Mouse (Mus musculus) myocyte (in vitro differentiated cells): ENCODE data around the gene Cib4. TPM values are rescaled to one million over a fixed set of nuclear protein-coding genes. Genes with fewer than 3 reads are reported as not detected.

Experiments
- H3K27me3 ChIP-seq: one replicate; pipeline ENCODE4 v1.6.1; 2011; ENCODE audit not compliant: control insufficient read depth, insufficient read depth, insufficient read length
- H3K36me3 ChIP-seq: one replicate; pipeline ENCODE4 v1.6.1; 2011; ENCODE audit not compliant: control insufficient read depth, insufficient read depth
- H3K4me2 ChIP-seq: one replicate; pipeline ENCODE4 v1.6.1; 2011; ENCODE audit warnings: low read depth, control low read depth
- H3K4me3 ChIP-seq: one replicate; pipeline ENCODE4 v1.5.1; 2011; ENCODE audit warnings: mild to moderate bottlenecking, control low read depth, moderate library complexity
- H3K79me2 ChIP-seq: one replicate; pipeline ENCODE4 v1.6.1; 2011; ENCODE audit not compliant: control insufficient read depth, insufficient read depth
- H3ac ChIP-seq: one replicate; pipeline ENCODE4 v1.6.1; 2011; ENCODE audit not compliant: control insufficient read depth, insufficient read length
- CEBPB ChIP-seq: IDR thresholded peaks from 2 replicates; pipeline ENCODE4 v1.6.1; 2011; ENCODE audit warnings: mild to moderate bottlenecking, moderate library complexity; ENCODE audit not compliant: poor library complexity, insufficient read depth, severe bottlenecking
- E2F4 ChIP-seq: IDR thresholded peaks from one replicate; pipeline ENCODE4 v1.6.1; 2011; ENCODE audit warnings: mild to moderate bottlenecking, control low read depth, moderate library complexity; ENCODE audit not compliant: insufficient read depth
- MAX ChIP-seq: IDR thresholded peaks from one replicate; pipeline ENCODE4 v1.6.1; 2011; ENCODE audit warnings: low read depth, mild to moderate bottlenecking, control low read depth
- MYOD1 ChIP-seq, 3 experiments: IDR thresholded peaks; one replicate each; pipeline ENCODE4 v1.6.1; 2011; ENCODE audit warnings: control low read depth in 2 of 3, low read depth in 2 of 3, mild to moderate bottlenecking in 2 of 3, moderate library complexity in 1 of 3; ENCODE audit not compliant: insufficient read length in 2 of 3, control insufficient read depth in 1 of 3
- MYOG ChIP-seq, 3 experiments: IDR thresholded peaks; one replicate each; pipeline ENCODE4 v1.6.1; 2011; ENCODE audit warnings: control low read depth in 2 of 3, low read depth in 2 of 3, mild to moderate bottlenecking in 2 of 3; ENCODE audit not compliant: insufficient read length in 2 of 3, control insufficient read depth in 1 of 3, insufficient read depth in 1 of 3
- POLR2A ChIP-seq: IDR thresholded peaks from one replicate; pipeline ENCODE4 v1.6.1; 2011; ENCODE audit warnings: low read depth, mild to moderate bottlenecking, control low read depth, moderate library complexity; ENCODE audit not compliant: insufficient read length
- POLR2AphosphoS2 ChIP-seq: IDR thresholded peaks from one replicate; pipeline ENCODE4 v1.6.1; 2011; ENCODE audit warnings: low read depth, control low read depth; ENCODE audit not compliant: insufficient read length
- REST ChIP-seq: IDR thresholded peaks from one replicate; pipeline ENCODE4 v1.6.1; 2011; ENCODE audit warnings: mild to moderate bottlenecking, control low read depth, moderate library complexity; ENCODE audit not compliant: insufficient read depth, insufficient read length
- SRF ChIP-seq: IDR thresholded peaks from one replicate; pipeline ENCODE4 v1.6.1; 2011; ENCODE audit warnings: low read depth; ENCODE audit not compliant: control insufficient read depth, insufficient read length
- TCF12 ChIP-seq: IDR thresholded peaks from one replicate; pipeline ENCODE4 v1.6.1; 2011; ENCODE audit warnings: mild to moderate bottlenecking, control low read depth; ENCODE audit not compliant: poor library complexity, insufficient read depth, severe bottlenecking
- TCF3 ChIP-seq: IDR thresholded peaks from one replicate; pipeline ENCODE4 v1.6.1; 2011; ENCODE audit warnings: low read depth, control low read depth; ENCODE audit not compliant: insufficient read length
- USF1 ChIP-seq: IDR thresholded peaks from one replicate; pipeline ENCODE4 v1.6.1; 2011; ENCODE audit warnings: low read depth, mild to moderate bottlenecking, control low read depth, moderate library complexity
- polyA plus RNA-seq: library from polyadenylated mRNA; unstranded; fragments of >200 nt; fragmentation: generic; extraction: Trizol; gene quantifications from one replicate; pipeline ENCODE4 v1.2.1, GENCODE M21; 2012; ENCODE audit warnings: missing spikeins

Gene Cib4
- polyA plus RNA-seq, 1 experiment = not detected

GRCm38 (mm10) chr5:30577251-30577650 is 31.6 kb upstream of the Cib4 start:
- Histone ChIP-seq H3K4me2 (no peak overlapping the region), H3K27me3 (peaks cover 46% of the 10 kb centered on the region), H3K36me3 (no peaks in the 10 kb centered on the region), H3K4me3 (no peak overlapping the region), H3K79me2 (no peaks in the 10 kb centered on the region), H3ac (no peak overlapping the region)
- no peak for TF ChIP-seq CEBPB
- TF ChIP-seq MAX = no peak
- no peak for TF ChIP-seq TCF12
- no peak for TF ChIP-seq MYOD1 (IDR thresholded peaks at IDR 0.05; ENCODE audit: control insufficient read depth in 1 of 3, insufficient read length in 2 of 3, low read depth in 2 of 3)
- TF ChIP-seq E2F4 = no peak
- TF ChIP-seq TCF3 = no peak
- TF ChIP-seq REST = no peak
- no peak for TF ChIP-seq USF1

- Histone ChIP-seq H3K27me3 (peaks cover 40% of the 10 kb centered on the region), H3K4me2 (no peak overlapping the region), H3K4me3 (no peak overlapping the region), H3ac (no peak overlapping the region), H3K36me3 (no peaks in the 10 kb centered on the region), H3K79me2 (no peaks in the 10 kb centered on the region)
- TF ChIP-seq USF1 (no peak), SRF (no peak), POLR2A (no peak), MYOG (IDR thresholded peaks at IDR 0.05; ENCODE audit: control insufficient read depth in 1 of 3, insufficient read depth in 1 of 3, insufficient read length in 2 of 3, low read depth in 2 of 3) (no peak), TCF12 (no peak)
Measured at GRCm38 (mm10) chr5:30576233-30576632, 30.6 kb upstream of the Cib4 start.

GRCm38 (mm10) chr5:30574367-30574766 is 28.7 kb upstream of the Cib4 start:
- Histone ChIP-seq H3K79me2 (no peaks in the 10 kb centered on the region), H3K27me3 (peaks cover 29% of the 10 kb centered on the region), H3K4me3 (no peak overlapping the region), H3K36me3 (no peaks in the 10 kb centered on the region), H3ac (no peak overlapping the region), H3K4me2 (no peak overlapping the region)
- TF ChIP-seq SRF (no peak), POLR2A (no peak), TCF3 (no peak), MYOG (IDR thresholded peaks at IDR 0.05; ENCODE audit: control insufficient read depth in 1 of 3, insufficient read depth in 1 of 3, insufficient read length in 2 of 3, low read depth in 2 of 3) (no peak), MYOD1 (IDR thresholded peaks at IDR 0.05; ENCODE audit: control insufficient read depth in 1 of 3, insufficient read length in 2 of 3, low read depth in 2 of 3) (no peak), POLR2AphosphoS2 (no peak), TCF12 (no peak), USF1 (no peak), MAX (no peak), CEBPB (no peak), REST (no peak)

- TF ChIP-seq SRF (no peak), MYOD1 (IDR thresholded peaks at IDR 0.05; ENCODE audit: control insufficient read depth in 1 of 3, insufficient read length in 2 of 3, low read depth in 2 of 3) (no peak), USF1 (no peak), MAX (no peak), TCF12 (no peak), MYOG (IDR thresholded peaks at IDR 0.05; ENCODE audit: control insufficient read depth in 1 of 3, insufficient read depth in 1 of 3, insufficient read length in 2 of 3, low read depth in 2 of 3) (no peak), POLR2A (no peak), REST (no peak), CEBPB (no peak), TCF3 (no peak), E2F4 (no peak), POLR2AphosphoS2 (no peak)
- Histone ChIP-seq H3K27me3 (peaks cover 21% of the 10 kb centered on the region), H3K4me2 (no peak overlapping the region), H3ac (no peak overlapping the region), H3K36me3 (no peaks in the 10 kb centered on the region), H3K4me3 (no peak overlapping the region), H3K79me2 (no peaks in the 10 kb centered on the region)
Measured at GRCm38 (mm10) chr5:30571820-30572219, 26.2 kb upstream of the Cib4 start.

GRCm38 (mm10) chr5:30568479-30568878 is 22.8 kb upstream of the Cib4 start:
- Histone ChIP-seq H3K27me3 (peaks cover 16% of the 10 kb centered on the region), H3K36me3 (no peaks in the 10 kb centered on the region), H3K4me2 (no peak overlapping the region), H3K79me2 (no peaks in the 10 kb centered on the region), H3ac (no peak overlapping the region), H3K4me3 (no peak overlapping the region)
- no peak for TF ChIP-seq MYOG (IDR thresholded peaks at IDR 0.05; ENCODE audit: control insufficient read depth in 1 of 3, insufficient read depth in 1 of 3, insufficient read length in 2 of 3, low read depth in 2 of 3)
- TF ChIP-seq REST = no peak
- TF ChIP-seq POLR2A = no peak
- TF ChIP-seq MAX = no peak
- no peak for TF ChIP-seq USF1
- no peak for TF ChIP-seq SRF
- no peak for TF ChIP-seq POLR2AphosphoS2
- TF ChIP-seq MYOD1 (IDR thresholded peaks at IDR 0.05; ENCODE audit: control insufficient read depth in 1 of 3, insufficient read length in 2 of 3, low read depth in 2 of 3) = no peak
- TF ChIP-seq E2F4 = no peak
- no peak for TF ChIP-seq CEBPB
- no peak for TF ChIP-seq TCF3
- TF ChIP-seq TCF12 = no peak
